Mouse (Mus musculus): Measurements from ENCODE around the gene Gucd1.

GRCm38 (mm10) chr10:75521643-75522042 is 3.9 kb upstream of the Gucd1 start:
- TF ChIP-seq ZNF384 (IDR thresholded peaks at IDR 0.05; ENCODE audit: low read depth, low read length) (no peak), MAFK (IDR thresholded peaks at IDR 0.05; ENCODE audit: insufficient read depth, low read depth, low read length) (no peak), HCFC1 (IDR thresholded peaks at IDR 0.05; ENCODE audit: borderline replicate concordance, insufficient read depth, low read length) (no peak), CHD2 (IDR thresholded peaks at IDR 0.05; ENCODE audit: low read depth, low read length) (no peak), ZC3H11A (IDR thresholded peaks at IDR 0.05; ENCODE audit: borderline replicate concordance, low read depth, low read length) (no peak)
